Mouse (Mus musculus): ENCODE data around the gene Rab5c.
A peak's percentile ranks its signal among the peaks of the same experiment; 100 is the strongest.

The Rab5c gene

GRCm38 (mm10) chr11:100752294-100752693, 14.3 kb upstream of the Rab5c start:
- DNase-seq = peak; percentile 33

- no peak for DNase-seq
These were observed 12.1 kb upstream of the Rab5c start for GRCm38 (mm10) chr11:100750127-100750526.

GRCm38 (mm10) chr11:100749469-100749868, 11.5 kb upstream of the Rab5c start:
- DNase-seq = no peak

- DNase-seq = no peak
These were observed 10.6 kb upstream of the Rab5c start for GRCm38 (mm10) chr11:100748620-100749019.

- no peak for DNase-seq
These were observed 9.1 kb upstream of the Rab5c start for GRCm38 (mm10) chr11:100747114-100747513.

GRCm38 (mm10) chr11:100746546-100746945, 8.5 kb upstream of the Rab5c start:
- no peak for DNase-seq

GRCm38 (mm10) chr11:100745085-100745484, 7.1 kb upstream of the Rab5c start:
- DNase-seq = peak; percentile 55

- DNase-seq = peak; percentile 61
These were observed 3.3 kb upstream of the Rab5c start for GRCm38 (mm10) chr11:100741348-100741747.

GRCm38 (mm10) chr11:100738749-100739148, 734 bp upstream of the Rab5c start:
- DNase-seq = no peak

- peak; percentile 44 for DNase-seq
These were observed 796 bp downstream of the Rab5c start for GRCm38 (mm10) chr11:100737105-100737733.

GRCm38 (mm10) chr11:100736746-100737080, 1.3 kb downstream of the Rab5c start:
- peak; percentile 39 for DNase-seq

GRCm38 (mm10) chr11:100735954-100736745, 1.9 kb downstream of the Rab5c start:
- DNase-seq = no peak

- no peak for DNase-seq
These were observed 2.7 kb downstream of the Rab5c start for GRCm38 (mm10) chr11:100735134-100735865.

- DNase-seq = peak; percentile 46
These were observed 7.4 kb downstream of the Rab5c start for GRCm38 (mm10) chr11:100730477-100731205.

GRCm38 (mm10) chr11:100729976-100730375, 8.0 kb downstream of the Rab5c start:
- no peak for DNase-seq

GRCm38 (mm10) chr11:100728601-100729000, 9.4 kb downstream of the Rab5c start:
- DNase-seq = no peak

GRCm38 (mm10) chr11:100727201-100727600, 10.8 kb downstream of the Rab5c start:
- DNase-seq = peak; percentile 53

- peak; percentile 53 for DNase-seq
These were observed 13.0 kb downstream of the Rab5c start for GRCm38 (mm10) chr11:100724919-100725512.

- peak; percentile 44 for DNase-seq
These were observed 15.5 kb downstream of the Rab5c start for GRCm38 (mm10) chr11:100722493-100723028.

- peak; percentile 75 for DNase-seq
These were observed 16.1 kb downstream of the Rab5c start for GRCm38 (mm10) chr11:100721776-100722492.

- peak; percentile 50 for DNase-seq
These were observed 16.8 kb downstream of the Rab5c start for GRCm38 (mm10) chr11:100721254-100721653.

- no peak for DNase-seq
These were observed 17.7 kb downstream of the Rab5c start for GRCm38 (mm10) chr11:100720345-100720744.

Measured in kidney, postnatal 14 days (tissue).